Mouse (Mus musculus) c-Kit-positive CD71-negative TER-119-negative erythroid progenitor cells, embryonic 14.5 days (primary cell): ENCODE measurements around the gene B3galnt1.

Experiments
- DNase-seq: peaks from one replicate; pipeline ENCODE4 v3.0.0-alpha.2; 2013; ENCODE audit warnings: low read depth

B3galnt1 gene

GRCm38 (mm10) chr3:69598261-69599165 lies at the start of gene B3galnt1:
B3galnt1 (minus strand) TSS chr3:69598960.
- no peak for DNase-seq

GRCm38 (mm10) chr3:69634521-69634920 lies 35.8 kb upstream of the B3galnt1 start:
- DNase-seq = no peak

GRCm38 (mm10) chr3:69633706-69634420 lies 35.1 kb upstream of the B3galnt1 start:
- DNase-seq = no peak

GRCm38 (mm10) chr3:69626963-69627590 lies 28.3 kb upstream of the B3galnt1 start:
- no peak for DNase-seq

- DNase-seq = no peak
Measured at GRCm38 (mm10) chr3:69626213-69626962, 27.6 kb upstream of the B3galnt1 start.

- no peak for DNase-seq
Measured at GRCm38 (mm10) chr3:69624182-69624581, 25.4 kb upstream of the B3galnt1 start.

GRCm38 (mm10) chr3:69607909-69608308 lies 9.1 kb upstream of the B3galnt1 start:
- no peak for DNase-seq

- no peak for DNase-seq
Measured at GRCm38 (mm10) chr3:69607468-69607867, 8.7 kb upstream of the B3galnt1 start.

GRCm38 (mm10) chr3:69606923-69607322 lies 8.2 kb upstream of the B3galnt1 start:
- DNase-seq = no peak

GRCm38 (mm10) chr3:69599166-69599500 lies 373 bp upstream of the B3galnt1 start:
- no peak for DNase-seq

GRCm38 (mm10) chr3:69597816-69598215 lies 944 bp downstream of the B3galnt1 start:
- DNase-seq = no peak

GRCm38 (mm10) chr3:69597211-69597610 lies 1.5 kb downstream of the B3galnt1 start:
- no peak for DNase-seq

- no peak for DNase-seq
Measured at GRCm38 (mm10) chr3:69596116-69596515, 2.6 kb downstream of the B3galnt1 start.

GRCm38 (mm10) chr3:69594071-69594470 lies 4.7 kb downstream of the B3galnt1 start:
- DNase-seq = no peak

- no peak for DNase-seq
Measured at GRCm38 (mm10) chr3:69593426-69593825, 5.3 kb downstream of the B3galnt1 start.

GRCm38 (mm10) chr3:69588101-69588760 lies 10.5 kb downstream of the B3galnt1 start:
- DNase-seq = no peak

- no peak for DNase-seq
Measured at GRCm38 (mm10) chr3:69583798-69584197, 15.0 kb downstream of the B3galnt1 start.

GRCm38 (mm10) chr3:69578791-69579190 lies 20.0 kb downstream of the B3galnt1 start:
- DNase-seq = no peak

GRCm38 (mm10) chr3:69576715-69577114 lies 22.0 kb downstream of the B3galnt1 start:
- no peak for DNase-seq

- no peak for DNase-seq
Measured at GRCm38 (mm10) chr3:69575577-69575976, 23.2 kb downstream of the B3galnt1 start.

- DNase-seq = no peak
Measured at GRCm38 (mm10) chr3:69572561-69572960, 26.2 kb downstream of the B3galnt1 start.
